Mouse (Mus musculus): ENCODE measurements around the gene Prim1. TPM values are rescaled to one million over a fixed set of nuclear protein-coding genes. Genes with fewer than 3 reads are reported as not detected.

The Prim1 gene
- total and polyA plus RNA-seq, 2 experiments from 2014 or later = 15.2 to 33.3 TPM

GRCm38 (mm10) chr10:128036746-128037425, 21.9 kb downstream of the Prim1 start:
- Histone ChIP-seq H3K36me3 (ENCODE audit: insufficient read depth, low read length) (peaks cover 20% of the 10 kb centered on the region), H3K9ac (replicated peaks; ENCODE audit: low read length) (peak overlapping the region; percentile 99), H3K4me3 (ENCODE audit: low read length) (peak overlapping the region; percentile 98), H3K27me3 (ENCODE audit: insufficient read depth, low read length) (no peaks in the 10 kb centered on the region), H3K4me1 (ENCODE audit: insufficient read depth, low read length) (peaks cover 13% of the 10 kb centered on the region; the same call in 1 of the 2 replicates), H3K27ac (peak overlapping the region; percentile 93), H3K9me3 (ENCODE audit: low read length) (no peaks in the 10 kb centered on the region), H3K4me2 (ENCODE audit: low read depth, low read length) (peak overlapping the region; percentile 88)
- DNase-seq (ENCODE audit: low spot score) (peak; percentile 57), ATAC-seq (no peak)
- WGBS = 5% methylated on average over 10 of the region's 10 CpGs
- no peak for TF ChIP-seq CTCF (IDR thresholded peaks at IDR 0.05; ENCODE audit: low read depth)

- 73% methylated on average over 3 of the region's 3 CpGs for WGBS
Observed at GRCm38 (mm10) chr10:128037921-128038320, 23.0 kb downstream of the Prim1 start.

DNA sequence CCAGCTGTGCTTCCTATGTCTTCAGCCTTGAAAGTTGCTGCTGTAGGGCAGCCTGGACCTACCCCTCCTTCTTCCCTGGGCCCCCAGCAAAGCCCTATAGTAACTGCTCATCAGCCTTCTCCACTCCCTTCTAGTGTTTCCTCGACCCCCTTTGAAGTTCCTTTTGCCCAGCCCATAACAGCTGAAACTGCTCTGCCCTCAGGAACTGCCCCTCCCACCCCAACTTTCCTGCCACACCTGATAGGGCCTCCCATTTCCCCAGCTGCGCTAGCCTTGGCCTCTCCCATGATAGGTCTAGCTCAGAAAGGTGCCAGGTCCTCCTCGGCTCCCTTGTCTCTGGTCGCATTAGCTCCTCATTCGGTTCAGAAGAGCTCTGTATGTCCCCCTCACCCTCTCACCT, 24.2 kb downstream of the Prim1 start:
- no peak overlapping the region for H3K9ac ChIP-seq (replicated peaks; ENCODE audit: low read length)
- H3K27ac ChIP-seq = no peak overlapping the region
- H3K4me3 ChIP-seq (ENCODE audit: low read length) = no peak overlapping the region
- ATAC-seq (no peak), DNase-seq (ENCODE audit: low spot score) (no peak)
- H3K36me3 ChIP-seq (ENCODE audit: insufficient read depth, low read length) = peaks cover 20% of the 10 kb centered on the region
- 69% methylated on average over 5 of the region's 5 CpGs for WGBS
- peaks cover 13% of the 10 kb centered on the region; the same call in 1 of the 2 replicates for H3K4me1 ChIP-seq (ENCODE audit: insufficient read depth, low read length)
- H3K9me3 ChIP-seq (ENCODE audit: low read length) = no peaks in the 10 kb centered on the region
- H3K4me2 ChIP-seq (ENCODE audit: low read depth, low read length) = no peak overlapping the region
- no peaks in the 10 kb centered on the region for H3K27me3 ChIP-seq (ENCODE audit: insufficient read depth, low read length)
- TF ChIP-seq CTCF (IDR thresholded peaks at IDR 0.05; ENCODE audit: low read depth) = no peak

More at GRCm38 (mm10) chr10:128037921-128038320, 23.0 kb downstream of the Prim1 start:
- H3K27ac ChIP-seq = no peak overlapping the region
- no peak for TF ChIP-seq CTCF (IDR thresholded peaks at IDR 0.05; ENCODE audit: low read depth)
- peak overlapping the region; percentile 88 for H3K4me2 ChIP-seq (ENCODE audit: low read depth, low read length)
- DNase-seq (ENCODE audit: low spot score) = no peak
- no peak overlapping the region for H3K4me3 ChIP-seq (ENCODE audit: low read length)
- H3K36me3 ChIP-seq (ENCODE audit: insufficient read depth, low read length) = peaks cover 20% of the 10 kb centered on the region
- H3K9me3 ChIP-seq (ENCODE audit: low read length) = no peaks in the 10 kb centered on the region
- H3K4me1 ChIP-seq (ENCODE audit: insufficient read depth, low read length) = peaks cover 13% of the 10 kb centered on the region; the same call in 1 of the 2 replicates
- no peak overlapping the region for H3K9ac ChIP-seq (replicated peaks; ENCODE audit: low read length)
- H3K27me3 ChIP-seq (ENCODE audit: insufficient read depth, low read length) = no peaks in the 10 kb centered on the region
- ATAC-seq = no peak

GRCm38 (mm10) chr10:128039858-128040257, 24.9 kb downstream of the Prim1 start:
- ATAC-seq = no peak
- Histone ChIP-seq H3K4me3 (ENCODE audit: low read length) (no peak overlapping the region), H3K4me2 (ENCODE audit: low read depth, low read length) (no peak overlapping the region), H3K27me3 (ENCODE audit: insufficient read depth, low read length) (no peaks in the 10 kb centered on the region), H3K4me1 (ENCODE audit: insufficient read depth, low read length) (peaks cover 9% of the 10 kb centered on the region; the same call in 1 of the 2 replicates), H3K27ac (no peak overlapping the region), H3K9ac (replicated peaks; ENCODE audit: low read length) (no peak overlapping the region), H3K36me3 (ENCODE audit: insufficient read depth, low read length) (peaks cover 27% of the 10 kb centered on the region), H3K9me3 (ENCODE audit: low read length) (no peaks in the 10 kb centered on the region)
- TF ChIP-seq CTCF (IDR thresholded peaks at IDR 0.05; ENCODE audit: low read depth) = peak; percentile 22; the same call in 1 of the 2 replicates
- WGBS = 64% methylated on average over 3 of the region's 3 CpGs
- no peak for DNase-seq (ENCODE audit: low spot score)

GRCm38 (mm10) chr10:128040293-128040692, 25.3 kb downstream of the Prim1 start:
- WGBS = 91% methylated on average over 5 of the region's 5 CpGs
- TF ChIP-seq CTCF (IDR thresholded peaks at IDR 0.05; ENCODE audit: low read depth) = no peak
- ATAC-seq (no peak), DNase-seq (ENCODE audit: low spot score) (no peak)
- H3K4me2 ChIP-seq (ENCODE audit: low read depth, low read length) = no peak overlapping the region
- no peaks in the 10 kb centered on the region for H3K27me3 ChIP-seq (ENCODE audit: insufficient read depth, low read length)
- no peak overlapping the region for H3K27ac ChIP-seq
- peaks cover 8% of the 10 kb centered on the region; the same call in 1 of the 2 replicates for H3K4me1 ChIP-seq (ENCODE audit: insufficient read depth, low read length)
- H3K9me3 ChIP-seq (ENCODE audit: low read length) = no peaks in the 10 kb centered on the region
- H3K4me3 ChIP-seq (ENCODE audit: low read length) = no peak overlapping the region
- no peak overlapping the region for H3K9ac ChIP-seq (replicated peaks; ENCODE audit: low read length)
- H3K36me3 ChIP-seq (ENCODE audit: insufficient read depth, low read length) = peaks cover 30% of the 10 kb centered on the region

DNA sequence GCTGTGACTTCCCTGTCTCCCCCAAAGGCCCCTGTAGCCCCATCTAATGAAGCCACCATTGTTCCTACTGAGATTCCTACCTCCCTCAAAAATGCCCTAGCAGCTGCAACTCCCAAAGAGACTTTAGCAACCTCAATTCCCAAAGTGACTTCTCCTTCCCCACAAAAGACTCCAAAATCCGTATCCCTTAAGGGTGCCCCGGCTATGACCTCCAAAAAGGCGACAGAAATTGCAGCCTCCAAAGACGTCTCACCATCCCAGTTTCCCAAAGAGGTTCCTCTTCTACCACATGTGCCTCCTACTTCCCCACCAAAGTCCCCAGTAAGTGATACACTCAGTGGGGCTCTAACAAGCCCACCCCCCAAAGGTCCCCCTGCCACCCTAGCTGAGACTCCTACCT, 26.7 kb downstream of the Prim1 start:
- no peak overlapping the region for H3K27ac ChIP-seq
- no peak overlapping the region for H3K9ac ChIP-seq (replicated peaks; ENCODE audit: low read length)
- no peak overlapping the region for H3K4me2 ChIP-seq (ENCODE audit: low read depth, low read length)
- WGBS = 76% methylated on average over 4 of the region's 4 CpGs
- DNase-seq (ENCODE audit: low spot score) = no peak
- peaks cover 8% of the 10 kb centered on the region; the same call in 1 of the 2 replicates for H3K4me1 ChIP-seq (ENCODE audit: insufficient read depth, low read length)
- no peak for TF ChIP-seq CTCF (IDR thresholded peaks at IDR 0.05; ENCODE audit: low read depth)
- peaks cover 36% of the 10 kb centered on the region for H3K36me3 ChIP-seq (ENCODE audit: insufficient read depth, low read length)
- H3K27me3 ChIP-seq (ENCODE audit: insufficient read depth, low read length) = no peaks in the 10 kb centered on the region
- H3K4me3 ChIP-seq (ENCODE audit: low read length) = no peak overlapping the region
- no peak for ATAC-seq
- H3K9me3 ChIP-seq (ENCODE audit: low read length) = no peaks in the 10 kb centered on the region

GRCm38 (mm10) chr10:128042466-128042865, 27.5 kb downstream of the Prim1 start:
- H3K9ac ChIP-seq (replicated peaks; ENCODE audit: low read length) = no peak overlapping the region; the same call in 1 of the 2 replicates
- no peak overlapping the region for H3K4me2 ChIP-seq (ENCODE audit: low read depth, low read length)
- peaks cover 8% of the 10 kb centered on the region; the same call in 1 of the 2 replicates for H3K4me1 ChIP-seq (ENCODE audit: insufficient read depth, low read length)
- no peaks in the 10 kb centered on the region for H3K9me3 ChIP-seq (ENCODE audit: low read length)
- TF ChIP-seq CTCF (IDR thresholded peaks at IDR 0.05; ENCODE audit: low read depth) = no peak
- peaks cover 39% of the 10 kb centered on the region for H3K36me3 ChIP-seq (ENCODE audit: insufficient read depth, low read length)
- H3K27me3 ChIP-seq (ENCODE audit: insufficient read depth, low read length) = no peaks in the 10 kb centered on the region
- no peak overlapping the region for H3K4me3 ChIP-seq (ENCODE audit: low read length)
- ATAC-seq (no peak), DNase-seq (ENCODE audit: low spot score) (no peak)
- 88% methylated on average over 3 of the region's 3 CpGs for WGBS
- no peak overlapping the region for H3K27ac ChIP-seq

Data from hindbrain, postnatal 0 days (tissue).